Mouse (Mus musculus): ENCODE measurements around the gene Mfsd4a. TPM values are rescaled to one million over a fixed set of nuclear protein-coding genes. Genes with fewer than 3 reads are reported as not detected.
A peak's percentile ranks its signal among the peaks of the same experiment; 100 is the strongest.

The Mfsd4a gene
- polyA plus RNA-seq, 1 experiment: 26.1 TPM

- no peak for DNase-seq (ENCODE audit: low read depth, low spot score)
Measured at GRCm38 (mm10) chr1:132000506-132000905, 67.4 kb downstream of the Mfsd4a start.

- no peak for DNase-seq (ENCODE audit: low read depth, low spot score)
Measured at GRCm38 (mm10) chr1:131995062-131995461, 72.8 kb downstream of the Mfsd4a start.

GRCm38 (mm10) chr1:131993169-131994040 lies 74.5 kb downstream of the Mfsd4a start:
- WGBS: 80% methylated on average over 12 of the region's 12 CpGs
- no peak for DNase-seq (ENCODE audit: low read depth, low spot score)

More at GRCm38 (mm10) chr1:131995062-131995461, 72.8 kb downstream of the Mfsd4a start:
- WGBS: 37% methylated on average over 4 of the region's 4 CpGs

- 44% methylated on average over 7 of the region's 7 CpGs for WGBS
- peak; percentile 42 for DNase-seq (ENCODE audit: low read depth, low spot score)
Measured at GRCm38 (mm10) chr1:131992561-131993001, 75.3 kb downstream of the Mfsd4a start.

GRCm38 (mm10) chr1:131990083-131990760 lies 77.6 kb downstream of the Mfsd4a start:
- DNase-seq (ENCODE audit: low read depth, low spot score): no peak
- WGBS: 84% methylated on average over 9 of the region's 9 CpGs

GRCm38 (mm10) chr1:131989476-131989875 lies 78.4 kb downstream of the Mfsd4a start:
- no peak for DNase-seq (ENCODE audit: low read depth, low spot score)
- WGBS: 75% methylated on average over 4 of the region's 4 CpGs

- WGBS: 73% methylated on average over 15 of the region's 15 CpGs
- DNase-seq (ENCODE audit: low read depth, low spot score): no peak
Measured at GRCm38 (mm10) chr1:131987432-131987831, 80.4 kb downstream of the Mfsd4a start.

- 83% methylated on average over 2 of the region's 2 CpGs for WGBS
- no peak for DNase-seq (ENCODE audit: low read depth, low spot score)
Measured at GRCm38 (mm10) chr1:131983806-131984205, 84.1 kb downstream of the Mfsd4a start.

GRCm38 (mm10) chr1:131982907-131983306 lies 85.0 kb downstream of the Mfsd4a start:
- no peak for DNase-seq (ENCODE audit: low read depth, low spot score)
- WGBS: 8% methylated on average over 5 of the region's 5 CpGs

- no peak for DNase-seq (ENCODE audit: low read depth, low spot score)
- 54% methylated on average over 12 of the region's 12 CpGs for WGBS
Measured at GRCm38 (mm10) chr1:131981378-131982013, 86.4 kb downstream of the Mfsd4a start.

GRCm38 (mm10) chr1:131980471-131980870 lies 87.4 kb downstream of the Mfsd4a start:
- no peak for DNase-seq (ENCODE audit: low read depth, low spot score)
- 54% methylated on average over 2 of the region's 2 CpGs for WGBS

- DNase-seq (ENCODE audit: low read depth, low spot score): no peak
- WGBS: 55% methylated on average over 5 of the region's 5 CpGs
Measured at GRCm38 (mm10) chr1:131976886-131977285, 91.0 kb downstream of the Mfsd4a start.

GRCm38 (mm10) chr1:131973991-131974390 lies 93.9 kb downstream of the Mfsd4a start:
- peak; percentile 74 for DNase-seq (ENCODE audit: low read depth, low spot score)
- WGBS: 26% methylated on average over 6 of the region's 6 CpGs

Other genes with a start within 250 kb of the Mfsd4a start
- gene Slc41a1, start 240.6 kb downstream of the Mfsd4a start, polyA plus RNA-seq (2012; rRNA removed): 13.9 and 15.3 TPM in 2 replicates
- 19.4 and 21.0 TPM in 2 replicates for gene Rab29, start 200.8 kb downstream of the Mfsd4a start, polyA plus RNA-seq (2012; rRNA removed)
- 8.4 and 9.3 TPM in 2 replicates for gene Nucks1, start 157.5 kb downstream of the Mfsd4a start, polyA plus RNA-seq (2012; rRNA removed)
- gene Slc45a3, start 105.1 kb downstream of the Mfsd4a start, polyA plus RNA-seq (2012; rRNA removed): 2.3 and 2.5 TPM in 2 replicates
- gene Elk4, start 60.5 kb downstream of the Mfsd4a start, polyA plus RNA-seq (2012; rRNA removed): 14.3 and 17.9 TPM in 2 replicates
- 63.6 and 113 TPM in 2 replicates for gene Cdk18, start 71.6 kb upstream of the Mfsd4a start, polyA plus RNA-seq (2012; rRNA removed)
- gene Lemd1, start 123.4 kb upstream of the Mfsd4a start, polyA plus RNA-seq (2012; rRNA removed): 0.17 TPM in 1 of 2 replicates, not detected in the other
- 0.01 TPM in 1 of 2 replicates, not detected in the other for gene AC124108.1, start 123.4 kb upstream of the Mfsd4a start, polyA plus RNA-seq (2012; rRNA removed)
- gene Gm10188, start 161.7 kb upstream of the Mfsd4a start, polyA plus RNA-seq (2012; rRNA removed): not detected in 2 replicates
- 1.1 and 1.6 TPM in 2 replicates for gene Klhdc8a, start 230.6 kb upstream of the Mfsd4a start, polyA plus RNA-seq (2012; rRNA removed)
- gene Nuak2, start 248.1 kb upstream of the Mfsd4a start, polyA plus RNA-seq (2012; rRNA removed): 55.4 and 75.8 TPM in 2 replicates

All from large intestine, adult 2 months (tissue).